Mouse (Mus musculus) CD4-positive, CD25-positive, alpha-beta regulatory T cell, adult 2 months (primary cell): ENCODE data around the gene Rps24.

Experiments used
- DNase-seq: peaks from one replicate; pipeline ENCODE4 v3.0.0-alpha.2; 2012; ENCODE audit warnings: low read depth, low spot score

The Rps24 gene

DNA sequence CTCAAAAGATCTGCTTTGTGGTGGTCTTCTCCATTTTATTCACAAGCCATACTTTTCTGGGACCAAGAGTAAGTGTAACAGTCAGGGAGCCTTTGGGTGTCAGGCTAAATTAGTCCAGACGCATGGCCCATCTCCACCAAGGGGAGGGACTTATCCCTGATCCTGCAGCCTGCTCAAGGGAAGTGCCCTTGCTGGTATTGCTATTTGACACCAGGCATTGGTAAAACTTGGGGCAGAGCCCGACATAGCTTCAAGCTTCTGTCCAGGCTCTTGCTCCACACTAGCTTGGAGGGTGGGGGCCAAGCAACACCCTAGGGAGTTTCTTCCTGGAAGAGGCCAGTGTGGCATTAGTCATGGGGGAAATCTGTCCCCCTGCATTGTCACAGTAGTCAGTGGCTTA is 23.8 kb downstream of the Rps24 start:
- no peak for DNase-seq

DNA sequence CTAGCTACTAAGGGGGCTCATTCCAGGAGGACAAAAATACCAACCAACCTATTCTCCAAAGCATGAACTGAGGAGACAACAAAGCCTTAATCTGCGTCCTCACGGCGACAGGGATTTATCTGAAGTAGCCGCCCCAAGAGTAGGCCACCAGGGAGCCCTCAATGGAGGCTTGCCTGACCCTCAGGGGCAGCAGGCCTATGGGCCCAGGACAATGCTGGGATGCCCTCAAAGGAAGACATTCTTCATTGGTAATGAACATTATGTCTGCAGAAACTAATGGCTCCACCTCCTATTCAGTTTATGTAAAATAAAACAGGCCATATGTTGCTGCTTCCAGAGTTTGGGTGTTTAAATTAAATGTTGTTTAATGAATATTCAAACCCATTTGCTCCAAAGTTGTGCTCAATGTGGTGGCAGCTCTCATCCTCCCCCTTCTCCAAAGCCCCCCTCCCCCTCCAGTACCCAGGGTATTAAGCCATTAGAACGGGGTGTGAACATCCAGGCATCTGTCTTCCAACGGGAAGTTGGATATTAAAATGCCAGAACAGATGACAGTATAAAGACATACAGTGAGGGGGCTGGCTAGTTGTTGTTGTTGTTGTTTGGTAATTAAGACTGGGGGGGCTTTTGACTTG is 25.7 kb downstream of the Rps24 start:
- DNase-seq = no peak

DNA sequence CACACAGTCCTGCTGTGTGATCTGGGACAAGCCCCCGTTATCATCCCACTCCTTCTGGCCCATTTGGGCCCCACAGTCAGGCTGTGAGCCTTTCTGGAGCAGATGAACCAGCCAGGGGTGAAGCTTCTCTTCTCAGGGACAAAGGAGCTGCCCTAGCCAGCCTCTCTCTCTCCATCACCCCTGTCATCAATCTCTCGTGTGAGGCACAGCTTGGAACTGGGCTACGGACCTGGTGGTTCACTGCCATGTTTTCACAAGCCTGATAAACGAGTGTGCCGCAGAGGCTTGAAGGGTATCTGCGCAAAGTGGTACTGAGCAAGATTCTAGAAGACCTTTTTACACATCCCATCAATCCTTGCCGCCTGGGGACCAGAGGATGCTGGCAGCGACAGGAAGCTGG is 34.7 kb downstream of the Rps24 start:
- DNase-seq = no peak

DNA sequence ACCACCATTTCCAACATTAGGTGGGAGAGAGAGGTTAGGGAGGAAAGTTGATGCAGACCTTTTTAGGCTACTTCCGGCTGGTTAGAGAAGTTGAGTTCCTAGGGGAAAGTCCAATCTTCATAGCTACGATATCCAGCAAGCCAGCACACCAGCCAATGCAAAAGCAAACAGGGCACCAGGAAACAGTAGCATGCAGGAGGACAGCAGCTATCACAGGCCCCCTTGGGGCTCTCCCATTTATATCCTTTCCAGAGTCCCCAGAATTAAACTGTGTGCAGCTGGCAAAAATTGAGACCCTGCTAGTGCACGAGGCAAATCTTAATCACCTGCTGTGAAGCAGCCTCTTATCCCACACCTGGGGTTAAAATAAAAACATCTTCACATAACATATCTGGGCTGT is 38.2 kb downstream of the Rps24 start:
- no peak for DNase-seq

DNA sequence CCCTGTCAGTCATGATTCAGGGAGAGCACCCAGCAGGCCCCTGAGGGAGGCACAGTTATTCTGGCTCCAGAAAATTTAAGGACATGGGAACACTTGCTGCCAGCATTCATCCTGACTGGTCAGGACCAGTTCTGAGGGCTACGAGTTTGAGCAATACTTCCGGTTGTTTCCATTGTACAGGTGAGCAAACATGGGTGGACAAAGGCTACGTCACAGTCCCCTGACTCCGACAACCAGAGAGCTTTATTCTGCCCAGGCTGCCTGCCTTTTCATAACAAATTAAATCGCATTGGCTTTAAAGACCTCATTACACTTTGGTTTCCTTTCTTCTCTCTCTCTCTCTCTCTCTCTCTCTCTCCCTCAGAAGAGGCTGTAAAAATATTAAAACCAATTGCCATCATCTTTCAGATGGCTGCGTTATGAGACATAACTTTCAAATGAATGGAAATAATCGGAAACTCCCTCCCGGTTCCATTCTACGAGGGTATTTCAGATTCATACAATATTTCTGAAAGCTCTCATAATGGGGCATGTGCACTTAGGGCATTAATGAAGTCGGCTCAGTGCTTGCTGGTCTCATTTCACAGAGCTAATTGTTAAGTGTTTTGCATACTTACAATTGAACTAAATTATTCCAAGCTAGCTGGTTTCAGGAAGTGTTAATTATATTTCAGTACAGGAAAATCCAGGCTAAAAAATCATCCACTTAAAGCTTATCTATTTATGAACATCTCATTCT is 38.9 kb downstream of the Rps24 start:
- no peak for DNase-seq

DNA sequence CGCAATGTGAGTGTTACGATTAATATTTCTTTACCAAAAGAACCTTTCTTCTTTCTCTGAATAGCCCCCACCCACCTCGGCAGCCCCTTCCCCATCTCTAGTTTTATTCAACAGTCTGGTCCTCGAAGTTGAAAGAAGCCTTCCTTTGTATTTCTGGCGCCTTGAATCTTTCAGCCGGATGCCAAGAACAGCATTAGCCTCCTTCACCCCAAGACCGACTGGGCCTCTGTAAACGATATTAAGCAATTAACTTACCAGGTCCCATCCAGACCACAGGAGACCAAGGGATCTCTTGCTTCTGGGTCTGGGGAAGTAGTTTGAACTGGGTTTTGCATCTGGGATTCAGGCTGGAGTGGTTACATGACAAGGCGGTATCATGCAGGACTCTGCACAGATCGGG is 39.5 kb downstream of the Rps24 start:
- no peak for DNase-seq

DNA sequence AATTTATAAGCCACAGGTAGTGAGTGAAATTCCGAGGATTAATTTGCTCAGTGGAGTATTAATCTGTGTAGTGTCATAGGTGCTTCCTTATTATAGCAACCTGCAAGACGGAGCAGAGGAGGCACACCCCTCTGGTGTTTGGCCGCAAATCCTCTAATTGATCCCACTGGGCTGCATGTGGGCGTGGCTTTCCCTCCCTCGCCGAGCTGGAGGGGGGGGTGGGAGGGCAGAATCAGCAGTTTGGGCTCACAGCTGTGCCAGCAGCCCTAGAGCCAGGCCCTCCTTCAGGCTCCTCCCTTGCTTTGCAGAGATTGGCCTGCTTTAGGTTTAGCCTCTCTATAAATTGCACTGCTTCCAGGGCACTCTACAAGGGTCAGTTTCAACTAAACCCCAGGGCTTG is 43.3 kb downstream of the Rps24 start:
- no peak for DNase-seq

DNA sequence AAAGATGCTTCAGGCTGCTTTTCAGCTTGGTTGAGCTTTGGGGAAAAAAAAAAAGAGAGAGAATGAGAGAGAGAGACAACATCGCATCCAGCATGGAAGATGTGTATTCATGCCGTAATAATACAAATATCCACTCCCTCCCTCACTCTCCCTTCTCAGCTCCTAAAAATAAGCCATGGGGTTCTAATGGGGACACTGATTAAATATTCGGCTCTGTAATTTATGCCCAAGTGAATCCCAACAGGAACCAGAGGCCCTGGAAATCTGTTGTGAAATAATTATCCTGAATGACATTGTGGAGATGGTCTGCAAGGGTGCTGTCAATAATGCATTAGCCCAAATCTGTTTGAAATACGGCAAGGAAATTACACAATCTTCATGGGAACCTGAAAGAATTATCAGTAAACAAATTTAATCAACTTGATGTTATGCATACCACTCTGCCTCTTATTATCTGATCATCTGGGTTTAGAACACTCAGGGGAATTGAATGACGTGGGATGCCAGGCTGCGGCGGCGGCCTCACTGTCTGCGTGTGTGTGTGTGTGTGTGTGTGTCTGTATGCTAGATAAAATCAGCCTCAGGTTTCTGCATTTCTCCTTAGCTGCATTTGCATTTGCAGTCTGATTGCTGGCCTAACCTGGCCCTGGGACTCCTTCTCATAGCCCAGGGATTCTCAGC is 48.1 kb downstream of the Rps24 start:
- DNase-seq = no peak

DNA sequence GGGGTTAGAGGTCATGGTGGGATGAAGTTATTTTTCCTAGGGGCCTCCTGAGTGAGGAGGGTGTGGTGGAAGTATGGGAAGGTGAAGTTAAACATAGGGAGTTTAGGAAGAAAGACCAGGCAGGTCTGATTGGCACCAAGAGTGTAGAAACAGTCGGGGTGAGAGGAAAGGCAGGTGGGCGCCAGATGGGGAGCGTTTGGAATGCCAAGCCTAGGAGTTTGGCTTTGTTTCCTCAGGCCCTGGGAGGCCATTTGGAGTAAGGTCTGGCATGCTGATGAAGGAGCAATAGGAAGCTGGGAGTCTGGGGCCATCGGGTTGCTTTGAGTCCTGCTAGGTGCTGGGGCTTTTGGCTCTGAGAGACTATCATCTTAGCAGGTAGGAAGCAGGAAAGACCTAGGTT is 56.0 kb downstream of the Rps24 start:
- DNase-seq = no peak

DNA sequence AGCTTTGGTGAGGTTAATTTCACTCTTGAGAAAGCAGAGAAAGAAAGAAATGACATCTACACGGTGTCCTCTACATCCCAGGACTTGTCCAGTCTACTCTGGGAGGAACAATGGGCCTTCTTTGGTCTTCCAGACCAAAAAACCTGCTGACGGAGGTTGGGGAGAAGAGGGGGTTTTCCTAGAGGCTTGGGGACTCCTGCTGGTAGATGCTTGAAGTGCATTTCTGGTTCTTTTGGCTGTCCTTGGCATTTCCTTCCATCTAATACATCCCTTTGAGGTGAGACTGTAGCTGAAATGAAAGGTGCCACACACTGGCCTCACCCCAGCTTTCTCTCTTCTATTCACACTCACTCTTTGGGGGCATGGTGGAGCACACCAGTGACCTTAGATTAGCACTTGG is 57.1 kb downstream of the Rps24 start:
- DNase-seq = no peak
